Mouse (Mus musculus): ENCODE measurements around the gene Olfr69. TPM values are rescaled to one million over a fixed set of nuclear protein-coding genes. Genes with fewer than 3 reads are reported as not detected.
"Not testable (repeated sequence)": the region's sequence is repeated elsewhere in the genome, so short reads cannot be mapped to it uniquely, and the experiment has no call there.

Gene Olfr69
- total and polyA plus RNA-seq, 3 experiments, result not detected

- no peak for TF ChIP-seq TAL1 (IDR thresholded peaks at IDR 0.05; ENCODE audit: low read length)
- no peak for TF ChIP-seq RCOR1 (IDR thresholded peaks at IDR 0.05; ENCODE audit: low read depth, low read length)
- no peak for TF ChIP-seq MAFK (IDR thresholded peaks at IDR 0.05; ENCODE audit: borderline replicate concordance, low read depth, low read length)
- TF ChIP-seq CHD2 (IDR thresholded peaks at IDR 0.05; ENCODE audit: low read length), result no peak
- no peak for TF ChIP-seq JUND (IDR thresholded peaks at IDR 0.05; ENCODE audit: low read depth, low read length)
- TF ChIP-seq EP300 (IDR thresholded peaks at IDR 0.05; ENCODE audit: low read depth in 1 of 2, low read length in 2 of 2), result no peak
- no peak for TF ChIP-seq HCFC1 (IDR thresholded peaks at IDR 0.05; ENCODE audit: low read depth, low read length)
- no peak for TF ChIP-seq ETS1 (IDR thresholded peaks at IDR 0.05; ENCODE audit: low read depth, low read length)
- no peak for TF ChIP-seq CHD1 (IDR thresholded peaks at IDR 0.05; ENCODE audit: low read depth, low read length)
- TF ChIP-seq ELF1 (IDR thresholded peaks at IDR 0.05; ENCODE audit: low read depth, low read length), result no peak
- no peak for TF ChIP-seq TCF12 (IDR thresholded peaks at IDR 0.05; ENCODE audit: low read depth, low read length)
- no peak for TF ChIP-seq NRF1 (IDR thresholded peaks at IDR 0.05; ENCODE audit: insufficient read depth, low read depth, low read length, poor library complexity, severe bottlenecking)
- TF ChIP-seq GATA1 (IDR thresholded peaks at IDR 0.05; ENCODE audit: low read depth, low read length), result no peak
- H3K4me1 ChIP-seq (ENCODE audit: control insufficient read depth in 1 of 2, insufficient read depth in 2 of 2, low read length in 2 of 2), result no peaks in the 10 kb centered on the region
- no peak within 1 kb of the TSS for H3K4me3 ChIP-seq (ENCODE audit: control insufficient read depth in 1 of 2, insufficient read depth in 1 of 2, low read depth in 2 of 2, low read length in 2 of 2)
- no peak for DNase-seq (ENCODE audit: low read depth, low spot score)
- H3K9me3 ChIP-seq (replicated peaks; ENCODE audit: insufficient read depth, low read length), result no peaks in the 10 kb centered on the region
- H3K27ac ChIP-seq (ENCODE audit: control insufficient read depth, low read depth, low read length), result no peak within 1 kb of the TSS
- no peak within 1 kb of the TSS for H3K9ac ChIP-seq (ENCODE audit: control insufficient read depth, low read depth, low read length, poor library complexity, severe bottlenecking)
- peaks cover 2 to 6% of the 10 kb centered on the region in 2 experiments; a peak in 3 of 4 replicates for H3K27me3 ChIP-seq (ENCODE audit: control insufficient read depth in 1 of 2, insufficient read depth in 2 of 2, low read length in 2 of 2)
- H3K36me3 ChIP-seq (ENCODE audit: control insufficient read depth in 1 of 2, insufficient read depth in 2 of 2, low read length in 2 of 2), result no peaks in the 10 kb centered on the region
- H3K79me2 ChIP-seq (ENCODE audit: control insufficient read depth, insufficient read depth, low read length, poor library complexity), result no peaks in the 10 kb centered on the region
Measured at GRCm38 (mm10) chr7:103779598-103779997, 8.2 kb upstream of the Olfr69 start, which contains the start of gene Olfr68. Gene Olfr68, minus strand, starts transcription at chr7:103779698.

GRCm38 (mm10) chr7:103777652-103778051, 6.3 kb upstream of the Olfr69 start:
- H3K79me2 ChIP-seq (ENCODE audit: control insufficient read depth, insufficient read depth, low read length, poor library complexity); H3K4me1 ChIP-seq (ENCODE audit: control insufficient read depth in 1 of 2, insufficient read depth in 2 of 2, low read length in 2 of 2); H3K9ac ChIP-seq (ENCODE audit: control insufficient read depth, low read depth, low read length, poor library complexity, severe bottlenecking); H3K36me3 ChIP-seq (ENCODE audit: control insufficient read depth in 1 of 2, insufficient read depth in 2 of 2, low read length in 2 of 2); H3K4me3 ChIP-seq (ENCODE audit: control insufficient read depth in 1 of 2, insufficient read depth in 1 of 2, low read depth in 2 of 2, low read length in 2 of 2); H3K27me3 ChIP-seq (ENCODE audit: control insufficient read depth in 1 of 2, insufficient read depth in 2 of 2, low read length in 2 of 2); H3K27ac ChIP-seq (ENCODE audit: control insufficient read depth, low read depth, low read length); DNase-seq (ENCODE audit: low read depth, low spot score); H3K9me3 ChIP-seq (replicated peaks; ENCODE audit: insufficient read depth, low read length): not testable (repeated sequence)

- H3K9me3 ChIP-seq (replicated peaks; ENCODE audit: insufficient read depth, low read length); H3K9ac ChIP-seq (ENCODE audit: control insufficient read depth, low read depth, low read length, poor library complexity, severe bottlenecking); H3K27ac ChIP-seq (ENCODE audit: control insufficient read depth, low read depth, low read length); DNase-seq (ENCODE audit: low read depth, low spot score); H3K79me2 ChIP-seq (ENCODE audit: control insufficient read depth, insufficient read depth, low read length, poor library complexity); H3K4me3 ChIP-seq (ENCODE audit: control insufficient read depth in 1 of 2, insufficient read depth in 1 of 2, low read depth in 2 of 2, low read length in 2 of 2); H3K27me3 ChIP-seq (ENCODE audit: control insufficient read depth in 1 of 2, insufficient read depth in 2 of 2, low read length in 2 of 2); H3K36me3 ChIP-seq (ENCODE audit: control insufficient read depth in 1 of 2, insufficient read depth in 2 of 2, low read length in 2 of 2); H3K4me1 ChIP-seq (ENCODE audit: control insufficient read depth in 1 of 2, insufficient read depth in 2 of 2, low read length in 2 of 2): not testable (repeated sequence)
Measured at GRCm38 (mm10) chr7:103767687-103768086, 3.7 kb downstream of the Olfr69 start.

GRCm38 (mm10) chr7:103762212-103762611, 9.2 kb downstream of the Olfr69 start:
- not testable (repeated sequence) for H3K4me3 ChIP-seq (ENCODE audit: control insufficient read depth in 1 of 2, insufficient read depth in 1 of 2, low read depth in 2 of 2, low read length in 2 of 2); DNase-seq (ENCODE audit: low read depth, low spot score); H3K9me3 ChIP-seq (replicated peaks; ENCODE audit: insufficient read depth, low read length); H3K36me3 ChIP-seq (ENCODE audit: control insufficient read depth in 1 of 2, insufficient read depth in 2 of 2, low read length in 2 of 2); H3K9ac ChIP-seq (ENCODE audit: control insufficient read depth, low read depth, low read length, poor library complexity, severe bottlenecking); H3K4me1 ChIP-seq (ENCODE audit: control insufficient read depth in 1 of 2, insufficient read depth in 2 of 2, low read length in 2 of 2); H3K27ac ChIP-seq (ENCODE audit: control insufficient read depth, low read depth, low read length); H3K79me2 ChIP-seq (ENCODE audit: control insufficient read depth, insufficient read depth, low read length, poor library complexity); H3K27me3 ChIP-seq (ENCODE audit: control insufficient read depth in 1 of 2, insufficient read depth in 2 of 2, low read length in 2 of 2)

Measured in MEL (cell line).